Mouse (Mus musculus) layer of hippocampus, postnatal 14 days (tissue): ENCODE results near the gene Cyld. TPM values are rescaled to one million over a fixed set of nuclear protein-coding genes. Genes with fewer than 3 reads are reported as not detected.

ENCODE experiments used
- DNase-seq, 2 experiments: peaks; one replicate each; pipeline ENCODE4 v3.0.0; 2021 to 2022; ENCODE audit warnings: low spot score in 2 of 2, mixed read lengths in 1 of 2
- total RNA-seq, 2 experiments: library from RNA; stranded (reverse); gene quantifications; 2 replicates each; pipeline ENCODE4 v1.2.3; 2021

Cyld gene
- total RNA-seq, 2 experiments from 2014 or later = 53.6 to 58.8 TPM

DNA sequence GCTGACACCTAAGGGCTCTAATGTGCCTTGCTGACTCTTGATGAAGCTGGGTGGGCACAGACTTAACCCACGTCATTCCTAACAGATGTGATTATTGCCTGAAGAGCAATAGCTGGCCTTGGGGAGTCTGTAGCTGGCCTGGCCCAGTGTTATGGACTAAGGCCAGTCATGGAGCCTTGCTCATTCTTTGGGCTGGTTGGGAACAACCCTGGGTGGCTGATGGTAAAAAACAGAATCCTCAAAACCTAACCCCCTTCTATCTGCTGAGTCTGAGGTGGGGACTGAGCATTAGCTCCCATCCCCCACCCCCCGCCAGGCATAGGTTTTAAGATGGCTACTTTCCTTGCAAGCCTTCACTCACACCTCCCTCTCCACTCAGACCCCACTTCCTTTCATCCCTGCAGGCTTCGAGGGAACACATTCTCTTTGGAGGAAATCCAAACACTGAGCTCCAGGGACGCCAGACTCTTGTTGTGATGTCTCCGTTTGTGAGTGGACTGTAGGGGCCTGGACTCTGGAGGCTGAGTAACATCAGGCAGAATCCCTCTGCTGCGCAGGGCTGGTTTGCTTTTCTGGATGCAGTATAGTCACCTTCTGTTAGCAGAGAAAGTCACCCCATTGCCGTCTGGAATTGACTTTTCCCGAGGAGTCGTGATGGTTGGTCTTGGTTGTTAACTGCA, 10.5 kb upstream of the Cyld start:
- no peak for DNase-seq

- DNase-seq = no peak
Measured at GRCm38 (mm10) chr8:88686906-88687235, 10.0 kb upstream of the Cyld start.

GRCm38 (mm10) chr8:88689151-88689550, 7.7 kb upstream of the Cyld start:
- no peak for DNase-seq

- DNase-seq = no peak
Measured at GRCm38 (mm10) chr8:88689891-88690290, 6.9 kb upstream of the Cyld start.

GRCm38 (mm10) chr8:88691342-88691948, 5.4 kb upstream of the Cyld start:
- no peak for DNase-seq

GRCm38 (mm10) chr8:88691961-88692360, 4.9 kb upstream of the Cyld start:
- no peak for DNase-seq

- DNase-seq = no peak
Measured at GRCm38 (mm10) chr8:88692866-88693265, 4.0 kb upstream of the Cyld start.

GRCm38 (mm10) chr8:88693376-88693775, 3.5 kb upstream of the Cyld start:
- no peak for DNase-seq

GRCm38 (mm10) chr8:88694291-88694690, 2.5 kb upstream of the Cyld start:
- no peak for DNase-seq

DNA sequence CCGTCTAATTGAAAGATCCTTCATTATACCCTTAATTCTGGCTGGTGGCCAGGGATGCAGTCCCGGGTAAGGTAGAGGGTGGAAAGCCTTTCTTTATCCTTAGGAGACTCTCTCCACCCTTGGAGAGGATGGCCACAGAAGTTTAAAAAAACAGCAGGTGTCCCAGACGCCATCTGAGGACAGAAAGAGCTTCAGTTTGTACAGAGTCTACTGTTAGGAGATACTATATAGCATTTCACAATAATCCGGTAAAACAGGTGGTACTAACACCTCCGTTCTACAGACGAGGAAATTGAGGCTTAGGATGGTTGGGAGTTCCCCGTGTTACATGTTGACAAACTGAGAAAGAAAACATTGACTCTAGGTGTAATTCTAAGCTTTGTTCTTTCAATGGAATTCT, 600 bp upstream of the Cyld start:
- DNase-seq = peak in 1 of 2 experiments; percentile 13

DNA sequence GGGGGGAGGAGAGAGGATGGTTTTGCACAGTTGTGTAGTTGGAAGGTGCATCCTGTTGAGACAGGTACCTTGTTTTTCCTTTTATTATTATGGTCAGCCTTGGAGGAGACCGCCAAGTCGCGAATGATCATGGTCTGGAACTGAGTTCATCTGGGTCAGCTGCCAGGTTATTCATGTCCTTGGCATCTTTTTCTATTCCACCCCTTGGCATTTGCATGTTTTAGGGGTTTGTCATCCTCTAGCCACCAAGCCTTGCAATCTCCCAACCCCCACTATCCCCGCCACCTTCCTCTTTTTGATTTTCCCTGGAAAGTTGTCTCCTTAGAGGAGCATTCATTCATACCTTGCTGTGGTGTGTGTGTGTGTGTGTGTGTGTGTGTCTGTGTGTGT, 809 bp downstream of the Cyld start:
- peak in 1 of 2 experiments; percentile 10 for DNase-seq

DNA sequence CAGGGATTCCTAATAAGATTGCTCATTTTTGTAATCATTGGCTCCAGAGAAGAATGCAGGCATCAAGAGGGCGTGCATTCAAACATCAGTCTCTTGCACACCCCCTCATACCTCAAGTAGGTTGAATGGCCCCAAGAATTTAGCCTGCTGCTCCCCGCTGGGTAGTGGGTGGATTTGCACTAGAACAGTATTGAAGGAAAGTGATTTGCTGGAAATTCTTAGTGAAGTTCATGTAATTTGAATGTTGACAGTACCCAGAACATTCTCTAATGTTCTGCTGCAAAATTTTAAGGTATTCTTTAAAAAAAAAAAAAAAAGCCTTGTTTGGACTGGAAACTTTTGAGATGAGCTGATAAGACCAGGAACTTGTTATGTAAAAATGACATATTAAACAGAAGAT, 1.2 kb downstream of the Cyld start:
- no peak for DNase-seq

- peak in 1 of 2 experiments; percentile 23 for DNase-seq
Measured at GRCm38 (mm10) chr8:88701611-88702010, 4.8 kb downstream of the Cyld start.

GRCm38 (mm10) chr8:88702816-88703215, 6.0 kb downstream of the Cyld start:
- DNase-seq = no peak

GRCm38 (mm10) chr8:88723256-88723963, 26.6 kb downstream of the Cyld start:
- no peak for DNase-seq

- peak; percentile 89 to 91 for DNase-seq
Measured at GRCm38 (mm10) chr8:88755175-88755791, 58.5 kb downstream of the Cyld start.

DNA sequence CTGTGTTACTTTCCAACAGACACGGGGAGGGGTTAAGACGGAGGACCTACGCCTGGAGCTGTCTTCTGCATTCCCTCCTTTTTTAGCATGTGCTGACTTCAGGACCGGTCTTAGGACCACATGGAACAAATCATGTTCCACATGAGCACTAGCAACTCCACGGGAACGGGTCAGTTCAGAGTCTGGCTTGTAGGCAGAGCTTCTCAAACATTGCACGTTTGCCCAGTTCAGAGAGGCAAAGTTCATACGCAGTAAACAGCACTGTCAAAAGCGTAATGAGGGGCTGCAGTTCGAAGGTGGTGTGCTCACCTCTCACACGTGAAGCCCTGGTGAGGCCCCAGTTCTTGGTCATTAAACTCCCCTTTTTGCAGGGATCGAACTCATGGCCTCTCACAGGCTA, 65.2 kb downstream of the Cyld start:
- DNase-seq = no peak

DNA sequence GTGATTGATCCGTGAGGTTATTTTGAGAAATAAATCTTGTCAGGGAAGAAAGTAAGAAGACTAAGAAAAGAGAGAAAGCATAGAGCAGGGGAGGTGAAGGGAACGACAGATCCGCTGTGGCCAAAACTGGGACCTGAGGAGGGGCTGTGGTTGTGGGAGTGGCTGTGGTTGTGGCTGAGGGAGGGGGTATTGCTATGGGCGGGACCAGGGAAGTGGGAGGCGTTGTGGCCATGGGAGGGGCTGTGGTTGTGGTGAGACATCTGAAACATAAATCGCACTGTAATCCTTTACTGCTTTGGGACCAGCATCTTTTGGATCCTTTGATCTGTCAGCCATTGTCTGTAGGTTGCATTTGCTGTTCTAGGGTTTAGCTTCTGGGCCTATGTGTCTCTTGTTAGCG, 74.4 kb downstream of the Cyld start:
- no peak for DNase-seq

DNA sequence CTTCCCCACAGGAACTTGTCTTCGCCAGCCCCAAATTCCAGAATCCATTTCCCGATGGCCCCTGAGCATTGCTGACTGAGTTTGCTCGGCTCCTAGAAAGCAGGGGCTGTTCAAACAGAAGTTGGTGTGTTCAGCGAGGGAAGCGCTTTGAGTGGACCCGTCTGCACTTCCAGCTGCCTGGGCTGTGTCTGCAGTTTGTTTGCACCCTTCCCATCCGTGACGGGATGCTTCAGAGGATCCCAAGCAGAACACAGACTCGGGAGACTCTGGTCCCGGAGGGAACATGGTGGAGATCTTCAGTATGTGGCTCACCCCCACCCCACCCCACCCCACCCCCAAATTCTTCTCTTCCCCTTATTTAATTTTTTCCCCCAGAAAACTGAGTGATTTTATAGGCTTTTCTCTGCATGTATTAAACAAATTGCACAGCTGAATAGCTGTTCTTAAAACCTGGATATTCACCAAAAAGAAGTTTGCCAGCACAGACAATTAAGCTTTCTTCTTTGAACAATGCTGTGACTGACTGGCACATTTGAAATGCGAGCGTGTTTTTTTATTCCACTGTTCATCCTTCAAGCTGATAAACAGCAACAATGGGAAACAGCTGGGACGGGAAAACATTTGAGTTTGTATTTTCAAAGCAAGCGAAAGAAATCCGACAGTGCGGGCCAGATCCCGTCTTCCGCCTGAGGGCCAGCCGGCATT, 77.9 kb downstream of the Cyld start:
- DNase-seq = peak; percentile 12 to 29

GRCm38 (mm10) chr8:88775298-88775646, 78.4 kb downstream of the Cyld start:
- DNase-seq = no peak

DNA sequence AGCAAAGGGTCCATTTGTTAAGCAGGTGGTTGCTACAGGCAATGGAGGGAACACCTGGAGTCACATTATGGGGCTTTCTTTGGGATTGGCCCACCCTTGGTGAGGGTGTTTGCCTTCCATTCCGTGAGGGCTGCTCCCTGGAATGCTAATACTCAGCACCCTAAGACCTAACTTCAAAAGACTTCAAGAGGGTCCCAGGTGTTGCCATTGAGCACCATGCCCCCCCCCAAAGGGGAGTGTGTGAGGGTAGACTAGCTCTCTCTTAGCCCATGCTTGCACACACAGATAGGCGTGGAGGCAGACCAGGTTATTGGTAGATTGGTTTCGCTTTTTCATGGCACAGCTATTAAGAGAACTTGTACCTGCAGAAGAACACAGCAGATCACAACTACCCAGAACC, 83.3 kb downstream of the Cyld start:
- no peak for DNase-seq

DNA sequence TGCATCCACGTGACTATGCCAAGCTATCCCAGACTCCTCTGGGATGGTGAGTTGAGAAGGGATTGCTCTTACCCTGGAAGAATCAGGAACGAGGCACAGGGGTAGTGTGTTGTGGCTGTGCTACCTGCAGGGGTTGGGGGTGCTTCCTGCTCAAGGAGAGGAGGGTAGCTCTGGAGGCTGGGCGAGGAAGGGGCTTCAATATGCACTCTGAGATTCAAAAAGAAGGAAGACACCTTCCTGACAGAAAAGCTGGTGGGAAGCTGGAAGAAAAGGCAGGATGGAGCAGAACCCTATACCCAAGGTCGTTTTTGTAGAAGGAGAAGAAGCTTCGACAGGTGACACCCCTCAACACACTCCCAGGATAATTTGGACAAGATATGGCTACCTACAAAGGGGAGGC, 84.5 kb downstream of the Cyld start:
- no peak for DNase-seq
